Mouse (Mus musculus): ENCODE data around the gene Fut8.
A peak's percentile ranks its signal among the peaks of the same experiment; 100 is the strongest.
"Not testable (repeated sequence)": the region's sequence is repeated elsewhere in the genome, so short reads cannot be mapped to it uniquely, and the experiment has no call there.

The Fut8 gene

GRCm38 (mm10) chr12:77222272-77222874 is 15.6 kb upstream of the Fut8 start:
- DNase-seq (ENCODE audit: extremely low read depth, insufficient read length, low spot score): no peak

DNA sequence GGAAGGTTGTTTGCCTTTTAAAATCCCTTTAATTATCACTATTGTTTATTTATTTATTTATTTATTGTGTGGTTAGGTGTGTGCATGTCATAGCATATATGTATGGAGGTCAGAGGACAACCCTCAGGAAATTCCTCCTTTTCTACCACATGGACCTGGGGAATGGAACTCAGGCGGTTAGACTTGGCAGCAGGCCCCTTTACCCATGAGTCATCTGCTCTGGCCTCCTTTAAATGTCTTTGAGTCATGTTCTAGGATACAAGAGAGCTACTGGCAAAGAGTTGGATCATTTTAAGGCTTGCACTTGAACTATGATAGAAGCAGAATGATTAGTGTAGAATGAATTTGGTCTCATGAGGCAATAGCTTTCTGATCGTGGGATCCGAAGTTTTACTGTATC is 14.3 kb upstream of the Fut8 start:
- DNase-seq (ENCODE audit: extremely low read depth, insufficient read length, low spot score): peak; percentile 69

GRCm38 (mm10) chr12:77224121-77224520 is 13.8 kb upstream of the Fut8 start:
- DNase-seq (ENCODE audit: extremely low read depth, insufficient read length, low spot score): no peak

DNA sequence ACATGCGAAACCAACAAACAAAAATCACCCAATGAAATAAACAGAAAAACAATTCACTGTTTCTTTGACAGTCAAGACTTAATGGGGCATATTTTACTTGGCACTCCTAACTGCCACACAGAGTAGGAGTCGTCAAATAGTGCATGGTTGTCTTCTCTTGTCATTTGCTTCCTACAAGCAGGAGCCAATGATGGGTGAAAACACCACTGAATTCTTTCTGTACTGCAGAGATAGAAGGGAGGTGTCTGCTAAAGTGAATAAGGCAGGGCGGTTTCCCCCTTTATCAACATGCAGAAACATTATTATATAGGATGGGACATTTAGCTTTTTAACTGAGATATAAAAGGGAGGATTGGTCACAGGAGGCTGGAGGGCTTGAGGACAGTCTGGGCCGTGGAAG is 13.0 kb upstream of the Fut8 start:
- no peak for DNase-seq (ENCODE audit: extremely low read depth, insufficient read length, low spot score)

- no peak for DNase-seq (ENCODE audit: extremely low read depth, insufficient read length, low spot score)
Measured at GRCm38 (mm10) chr12:77225727-77226126, 12.2 kb upstream of the Fut8 start.

DNA sequence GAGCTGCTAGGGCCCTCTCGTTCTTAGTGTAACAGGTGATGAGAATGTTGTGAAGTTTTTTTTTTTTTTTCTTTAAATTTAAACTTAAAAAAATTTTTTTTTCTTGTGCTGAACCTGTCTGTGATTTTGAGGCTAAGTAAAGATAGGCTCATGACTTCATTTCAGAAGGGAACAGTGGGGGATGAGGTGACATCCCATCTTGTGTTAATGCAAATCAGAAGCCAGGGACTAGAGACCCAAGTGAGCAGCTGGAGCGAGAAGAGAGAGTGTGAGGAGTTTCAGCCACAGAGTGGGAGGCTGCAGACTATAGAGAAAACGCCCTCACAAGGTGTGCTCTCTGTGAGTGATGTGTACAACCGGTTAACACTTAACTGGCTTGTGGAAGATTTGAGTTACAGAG is 2.0 kb upstream of the Fut8 start:
- DNase-seq (ENCODE audit: extremely low read depth, insufficient read length, low spot score): no peak

DNA sequence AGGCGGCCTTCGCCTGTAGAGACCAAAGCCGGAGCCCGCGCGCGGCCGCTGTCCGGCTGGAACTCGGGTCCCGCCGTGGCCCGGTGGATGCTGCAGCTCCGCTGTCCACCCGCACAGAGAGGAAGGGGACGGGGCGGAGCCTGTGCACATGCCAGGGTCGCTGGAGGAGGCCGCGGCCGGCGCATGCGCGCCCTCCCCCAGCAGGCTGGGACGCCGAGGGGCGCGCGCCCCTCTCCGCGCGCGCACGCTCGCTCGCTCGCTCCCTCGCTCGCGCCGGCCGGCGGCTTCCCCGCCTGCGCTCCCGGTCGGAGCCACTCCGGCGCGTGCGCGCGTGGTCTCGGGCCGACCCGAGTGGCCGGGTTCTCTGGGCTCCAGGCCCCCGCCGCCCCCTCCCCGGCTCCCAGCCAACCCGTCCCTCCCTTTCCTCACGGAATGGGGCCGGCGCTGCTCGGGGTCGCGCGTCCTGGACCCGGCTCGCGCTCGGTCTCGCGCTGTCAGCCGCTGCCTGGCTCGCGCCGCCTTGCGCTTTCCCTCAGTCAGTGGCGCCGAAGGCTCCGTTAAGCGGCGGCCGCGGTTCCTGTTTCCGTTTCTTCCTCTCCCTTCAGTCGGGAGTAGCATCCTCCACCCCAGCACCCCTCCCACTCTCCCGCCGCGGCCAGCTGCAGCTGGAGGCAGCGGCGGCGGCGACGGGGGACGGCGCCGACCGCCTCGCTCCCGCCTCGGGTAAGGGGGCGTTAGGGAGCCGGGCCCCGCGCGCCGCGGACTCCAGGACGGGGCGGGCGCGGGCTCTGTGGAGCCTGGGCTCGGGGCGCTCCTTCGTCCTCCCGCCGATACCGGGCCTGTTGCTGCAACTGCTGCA is 835 bp downstream of the Fut8 start:
- DNase-seq (ENCODE audit: extremely low read depth, insufficient read length, low spot score): peak; percentile 89

- peak; percentile 62 for DNase-seq (ENCODE audit: extremely low read depth, insufficient read length, low spot score)
Measured at GRCm38 (mm10) chr12:77239390-77240061, 1.6 kb downstream of the Fut8 start.

- no peak for DNase-seq (ENCODE audit: extremely low read depth, insufficient read length, low spot score)
Measured at GRCm38 (mm10) chr12:77240372-77240771, 2.4 kb downstream of the Fut8 start.

GRCm38 (mm10) chr12:77240839-77241238 is 2.9 kb downstream of the Fut8 start:
- DNase-seq (ENCODE audit: extremely low read depth, insufficient read length, low spot score): no peak

DNA sequence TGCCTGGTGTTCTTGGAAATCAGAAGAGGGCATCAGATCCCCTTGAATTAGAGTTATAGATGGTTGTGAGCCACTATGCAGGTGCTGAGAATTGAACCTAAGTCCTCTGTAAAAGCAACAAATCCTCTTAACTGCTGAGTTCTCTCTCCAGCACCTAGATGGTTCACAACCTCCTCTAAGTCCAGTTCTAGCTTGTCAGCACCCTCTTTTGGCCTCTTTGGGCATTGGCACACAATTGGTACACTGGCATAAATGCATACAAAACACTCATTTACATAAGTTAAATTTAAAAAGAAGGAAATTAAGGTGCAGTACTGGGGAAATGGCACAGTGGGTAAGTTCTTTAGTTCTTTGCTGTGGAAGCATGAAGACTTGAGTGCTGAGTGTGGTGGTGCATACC is 24.7 kb downstream of the Fut8 start:
- no peak for DNase-seq (ENCODE audit: extremely low read depth, insufficient read length, low spot score)

DNA sequence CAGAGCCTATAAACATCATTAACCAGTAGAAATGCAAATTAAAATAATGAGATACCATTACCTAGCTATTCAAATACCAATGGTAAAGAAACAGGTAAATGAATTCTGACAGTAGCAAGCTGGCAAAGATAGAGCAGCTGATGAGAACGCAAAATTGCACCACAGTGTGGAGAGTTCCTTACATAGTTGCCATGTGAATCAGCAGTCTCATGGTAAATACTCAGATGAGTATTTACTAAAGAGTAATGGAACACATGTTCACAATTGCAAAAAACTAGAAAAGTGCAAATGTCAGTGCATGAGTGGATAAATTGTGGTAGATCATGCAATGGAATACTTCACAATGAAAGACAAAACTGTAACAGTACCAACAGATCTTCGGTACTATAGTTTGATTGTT is 25.9 kb downstream of the Fut8 start:
- peak; percentile 19 for DNase-seq (ENCODE audit: extremely low read depth, insufficient read length, low spot score)

GRCm38 (mm10) chr12:77270694-77271093 is 32.8 kb downstream of the Fut8 start:
- DNase-seq (ENCODE audit: extremely low read depth, insufficient read length, low spot score): no peak

DNA sequence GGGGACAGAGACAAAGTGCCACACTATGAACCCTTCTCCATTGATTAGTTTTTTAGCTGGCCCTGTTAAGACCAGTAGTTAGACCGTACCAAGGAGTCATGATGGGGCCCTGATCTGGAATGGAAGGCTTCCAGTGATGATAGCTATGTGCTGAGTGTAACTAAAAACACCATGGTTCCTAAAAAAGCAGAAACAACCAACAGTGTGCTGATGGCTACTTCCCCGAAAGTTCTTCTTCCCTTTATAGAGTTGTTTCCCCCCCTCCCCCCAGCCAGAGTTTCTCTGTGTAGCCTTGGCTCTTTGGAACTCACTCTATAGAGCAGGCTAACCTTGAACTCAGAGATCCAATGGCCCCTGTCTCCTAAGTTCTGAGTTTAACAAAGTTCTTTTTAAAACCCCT is 50.6 kb downstream of the Fut8 start:
- DNase-seq (ENCODE audit: extremely low read depth, insufficient read length, low spot score): no peak

DNA sequence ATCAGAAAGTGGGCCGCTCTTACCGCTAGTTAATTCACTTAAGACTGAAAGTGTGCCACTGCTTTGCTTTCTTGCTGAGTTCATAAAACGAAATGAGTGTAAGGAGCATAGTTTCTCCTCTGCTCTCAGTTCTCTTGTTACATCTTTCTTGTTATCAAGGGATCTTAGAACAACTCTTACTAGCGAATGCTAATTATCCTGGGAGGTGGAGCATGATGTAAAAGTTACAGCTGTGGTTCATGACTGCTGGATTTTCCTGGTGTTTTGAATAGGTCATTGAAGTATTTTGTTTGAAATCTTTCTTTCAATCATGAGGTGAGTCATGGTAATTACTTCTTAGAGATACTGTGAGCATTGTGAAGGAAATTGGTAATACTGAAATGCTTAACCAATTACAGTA is 53.1 kb downstream of the Fut8 start:
- DNase-seq (ENCODE audit: extremely low read depth, insufficient read length, low spot score): no peak

GRCm38 (mm10) chr12:77291864-77292263 is 53.9 kb downstream of the Fut8 start:
- not testable (repeated sequence) for DNase-seq (ENCODE audit: extremely low read depth, insufficient read length, low spot score)

- no peak for DNase-seq (ENCODE audit: extremely low read depth, insufficient read length, low spot score)
Measured at GRCm38 (mm10) chr12:77292375-77293258, 54.7 kb downstream of the Fut8 start.

DNA sequence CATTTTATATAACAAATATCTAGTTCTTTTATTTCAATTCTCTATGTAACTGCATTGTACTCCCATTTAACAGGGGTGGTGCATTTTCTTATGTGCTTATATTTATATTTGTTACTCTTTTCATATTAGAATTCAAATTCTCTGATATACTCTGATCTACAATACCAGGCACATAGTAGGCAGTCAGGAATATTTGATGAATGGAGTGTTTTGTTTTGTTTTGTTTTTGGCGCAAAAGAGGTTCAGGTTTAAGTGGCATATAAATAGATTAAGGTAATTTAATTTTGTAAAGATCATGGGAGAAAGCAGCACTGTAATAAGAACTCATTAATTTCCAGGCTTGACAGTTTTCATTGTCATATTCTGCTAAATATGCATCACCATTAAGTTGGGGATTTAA is 58.2 kb downstream of the Fut8 start:
- no peak for DNase-seq (ENCODE audit: extremely low read depth, insufficient read length, low spot score)

GRCm38 (mm10) chr12:77297114-77297513 is 59.2 kb downstream of the Fut8 start:
- DNase-seq (ENCODE audit: extremely low read depth, insufficient read length, low spot score): no peak

DNA sequence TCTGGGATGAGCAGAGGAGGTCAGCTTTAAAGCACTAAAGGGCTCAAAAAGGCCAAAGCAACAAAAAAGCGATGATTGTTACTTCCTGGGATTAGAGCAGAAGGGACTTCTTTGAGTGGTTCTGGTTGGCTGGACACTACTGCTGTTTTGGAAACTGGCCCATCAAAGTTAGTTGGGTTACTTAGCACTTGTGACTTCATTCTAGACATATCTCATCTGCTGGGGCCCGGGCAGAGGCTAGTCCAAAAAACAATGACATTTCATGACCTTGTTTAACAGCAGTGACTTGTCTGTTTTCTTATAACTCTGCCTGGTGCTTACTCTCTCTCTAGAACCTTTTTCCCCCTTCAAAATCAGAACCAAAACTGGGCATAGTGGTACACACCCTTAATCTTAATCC is 59.9 kb downstream of the Fut8 start:
- no peak for DNase-seq (ENCODE audit: extremely low read depth, insufficient read length, low spot score)

DNA sequence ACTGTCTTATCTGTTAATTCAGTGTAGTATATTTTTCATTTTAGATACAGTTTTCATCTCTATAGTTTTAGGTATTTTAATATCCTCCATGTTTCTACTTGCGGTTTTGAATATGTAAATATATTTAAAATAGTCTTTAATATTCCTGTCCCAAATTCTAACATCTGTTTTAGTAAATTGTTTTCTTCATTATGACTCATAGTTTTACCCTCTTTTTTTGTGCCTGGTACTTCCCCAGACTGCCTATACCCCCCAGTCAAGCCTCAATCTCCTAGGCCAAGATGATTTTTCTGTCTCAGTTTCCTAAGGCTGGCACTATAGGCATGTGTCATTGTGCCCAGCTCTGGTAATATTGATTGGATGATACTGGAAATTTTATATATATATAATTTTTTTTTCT is 64.1 kb downstream of the Fut8 start:
- DNase-seq (ENCODE audit: extremely low read depth, insufficient read length, low spot score): no peak
